Comparison of ENCODE assay signal across 8 mouse cellular contexts in genomic region chr4:136159802-136160397, GRCm38 (mm10). TPM values are rescaled to one million over a fixed set of nuclear protein-coding genes. Genes with fewer than 3 reads are reported as not detected.
DNase-seq lines count a peak whose midpoint lies in the region; ATAC-seq lines count a peak whose summit lies in the region.

No protein-coding gene starts in this region.

- no peaks in the 10 kb centered on the region for H3K27me3 ChIP-seq in intestine, embryonic 16.5 days (replicated peaks; ENCODE audit: control insufficient read depth, insufficient read depth, low read length)

- H3K9me3 ChIP-seq in intestine, embryonic 16.5 days (ENCODE audit: control insufficient read depth, low read length), result no peaks in the 10 kb centered on the region

- H3K4me2 ChIP-seq in intestine, embryonic 16.5 days (ENCODE audit: low read depth, low read length), result no peak overlapping the region

- H3K27ac ChIP-seq in intestine, embryonic 16.5 days (ENCODE audit: low read length), result no peak overlapping the region

- intact Hi-C loops in gastrocnemius, postnatal 14 days (cut with DNase I; ENCODE audit: low total_unique reads), result loop anchor here (2.0 kb wide), 1 partner anchor 91 kb away; no protein-coding TSS in a partner anchor
- intact Hi-C loops in left cerebral cortex, postnatal 36 days (cut with DNase I), result loop anchor here (1.0 kb wide), 1 partner anchor 90 kb away; no protein-coding TSS in a partner anchor

- peaks cover 5% of the 10 kb centered on the region; the same call in 1 of the 2 replicates for H3K4me1 ChIP-seq in intestine, embryonic 16.5 days (ENCODE audit: control insufficient read depth, insufficient read depth, low read length)

- H3K36me3 ChIP-seq in intestine, embryonic 16.5 days (ENCODE audit: control insufficient read depth, insufficient read depth, low read length), result no peaks in the 10 kb centered on the region

- H3K4me3 ChIP-seq in intestine, embryonic 16.5 days (ENCODE audit: low read length), result no peak overlapping the region

- WGBS in intestine, embryonic 16.5 days, result 14% methylated on average over 5 of the region's 5 CpGs

- H3K9ac ChIP-seq in intestine, embryonic 16.5 days (ENCODE audit: low read depth, low read length), result 0 out of 2 replicates have a peak overlapping the region, but pooled peaks have one; percentile 6

- peak; percentile 69 for DNase-seq in ovary, postnatal 36 days (ENCODE audit: low spot score)
- DNase-seq in ovary, postnatal 10 days (ENCODE audit: low spot score), result no peak
- peak; percentile 96 for DNase-seq in embryo, embryonic 10 days (ENCODE audit: low spot score)
- DNase-seq in gastrocnemius, postnatal 14 days, result peak; percentile 69
- DNase-seq in left cerebral cortex, postnatal 36 days (ENCODE audit: low spot score in 2 of 2), result peak; percentile 59 to 72
- DNase-seq in mesoderm, embryonic 11.5 days (ENCODE audit: low read depth, low spot score), result peak; percentile 91
- DNase-seq in skeletal muscle tissue, adult 2 months (ENCODE audit: low read depth, low spot score), result peak; percentile 86

- ATAC-seq in intestine, embryonic 16.5 days, result peak; percentile 47

RNA-seq across cellular contexts. Expression of gene E2f2, which starts 12.3 kb away (rescaled TPM):
- total RNA-seq in gastrocnemius, postnatal 14 days (2021), result 1 to 10 TPM; 4.0 to 6.5 TPM
- 7.5 and 9.3 TPM in 2 replicates for polyA plus RNA-seq in intestine, embryonic 16.5 days (2015; fragmentation: Nextera tagmentation; extraction: Ambion mirVana)
- total RNA-seq in left cerebral cortex, postnatal 36 days (2021), result under 1 TPM; 0.61 to 0.72 TPM

RNA-seq across cellular contexts. Expression of gene Id3, which starts 16.6 kb away (rescaled TPM):
- 10 to 100 TPM; 28.4 to 28.7 TPM for total RNA-seq in gastrocnemius, postnatal 14 days (2021)
- 232 and 245 TPM in 2 replicates for polyA plus RNA-seq in intestine, embryonic 16.5 days (2015; fragmentation: Nextera tagmentation; extraction: Ambion mirVana)
- total RNA-seq in left cerebral cortex, postnatal 36 days (2021), result 10 to 100 TPM; 35.3 to 40.7 TPM

RNA-seq across cellular contexts. Expression of gene Asap3, which starts 46.3 kb away (rescaled TPM):
- total RNA-seq in gastrocnemius, postnatal 14 days (2021), result 1 to 10 TPM; 4.0 to 5.9 TPM
- 3.3 and 4.4 TPM in 2 replicates for polyA plus RNA-seq in intestine, embryonic 16.5 days (2015; fragmentation: Nextera tagmentation; extraction: Ambion mirVana)
- total RNA-seq in left cerebral cortex, postnatal 36 days (2021), result 1 to 10 TPM; 2.2 to 2.5 TPM
